Mouse (Mus musculus) testis, adult 2 months (tissue): ENCODE results near the gene Cotl1.

ENCODE experiments used
- CTCF ChIP-seq: fragments of 200-500 bp; IDR thresholded peaks from 2 replicates; pipeline ENCODE4 v1.5.1; 2012; ENCODE audit warnings: low read depth, mild to moderate bottlenecking, inconsistent platforms, low read length, moderate library complexity; ENCODE audit not compliant: control insufficient read depth, insufficient read depth, insufficient replicate concordance
- POLR2A ChIP-seq: fragments of 200-500 bp; IDR thresholded peaks from 2 replicates; pipeline ENCODE4 v1.6.1; 2012; ENCODE audit warnings: low read depth, mild to moderate bottlenecking, inconsistent platforms, low read length, moderate library complexity; ENCODE audit not compliant: control insufficient read depth

DNA sequence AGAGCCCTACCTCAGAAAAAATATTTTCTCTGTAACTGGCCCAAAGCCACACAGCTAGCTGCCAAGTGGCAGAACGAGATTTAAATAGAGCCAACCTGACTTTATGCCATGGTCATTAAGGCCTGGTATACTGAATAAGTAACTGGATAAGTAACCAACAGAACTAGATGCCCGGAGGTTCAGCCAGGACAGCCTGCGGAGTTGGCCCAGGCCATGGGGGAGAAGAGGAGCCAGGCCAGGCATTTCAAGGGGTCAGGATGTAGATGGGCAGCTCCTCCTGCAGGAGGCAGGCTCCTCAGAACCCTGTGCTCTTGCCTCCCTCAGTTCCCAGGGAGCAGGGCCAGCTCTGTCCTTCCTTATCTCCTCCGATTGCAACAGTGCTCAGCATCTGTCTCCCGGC is 15.3 kb upstream of the Cotl1 start:
- TF ChIP-seq POLR2A: no peak
- peak; percentile 45; the same call in 1 of the 2 replicates for TF ChIP-seq CTCF
